In the genomic region with DNA sequence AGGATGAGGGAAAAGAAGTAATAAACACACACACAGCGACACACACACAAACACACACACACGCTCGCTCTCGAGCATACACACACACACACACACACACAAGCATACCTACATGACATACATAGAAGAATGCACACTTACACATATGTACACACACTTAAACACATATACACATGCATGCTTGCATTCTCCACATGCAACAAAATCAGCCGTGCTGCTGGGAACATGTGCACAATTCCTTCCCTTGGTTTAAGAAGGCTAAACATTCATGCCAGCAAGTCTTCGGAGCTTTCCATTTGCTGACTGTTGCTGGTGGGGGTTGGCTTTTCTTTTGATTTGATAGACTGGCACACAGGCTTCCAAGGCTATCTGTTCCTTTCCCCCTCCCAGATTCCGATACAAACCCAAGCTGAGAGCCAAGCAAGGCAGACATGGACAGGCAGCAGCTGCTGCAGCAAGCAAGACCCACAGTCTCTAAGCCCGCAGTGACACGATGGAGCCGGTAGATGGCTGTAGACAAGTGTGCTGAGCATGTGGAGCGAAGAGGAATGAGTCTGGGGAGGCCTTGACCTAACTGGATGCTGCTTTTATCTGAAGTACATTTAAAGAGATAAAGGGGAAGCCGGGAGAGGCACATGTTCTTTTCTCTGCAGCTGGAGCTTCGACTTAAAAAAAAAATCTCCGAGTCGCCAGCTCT, we compare ENCODE assay signal across 7 mouse cellular contexts.
A peak's percentile ranks its signal among the peaks of the same experiment; 100 is the strongest.
DNase-seq lines count a peak whose midpoint lies in the region; ATAC-seq and TF ChIP-seq lines count a peak whose summit lies in the region.

No protein-coding gene starts in this region.

- no peak for ATAC-seq in embryonic facial prominence, embryonic 11.5 days (replicated peaks; ENCODE audit: insufficient number of reproducible peaks, low FRiP score, low TSS enrichment, low read depth)

- peak; percentile 81 to 82 for DNase-seq in adrenal gland, postnatal 36 days
- DNase-seq in embryonic facial prominence, embryonic 11.5 days (ENCODE audit: low spot score), result peak; percentile 80
- DNase-seq in heart, adult 9 months (ENCODE audit: low spot score in 2 of 2), result peak; percentile 49 to 55
- peak; percentile 14 for DNase-seq in kidney, adult 9 months
- peak; percentile 62 for DNase-seq in limb, embryonic 10.5 days (ENCODE audit: low spot score)
- DNase-seq in testis, postnatal 14 days (ENCODE audit: low spot score), result peak; percentile 85

- no peak overlapping the region for H3K4me3 ChIP-seq in embryonic facial prominence, embryonic 11.5 days (ENCODE audit: low read depth, low read length)
- H3K4me3 ChIP-seq in limb, embryonic 10.5 days, result no peak overlapping the region
- H3K4me3 ChIP-seq in myocyte, result no peak overlapping the region

- H3K27ac ChIP-seq in embryonic facial prominence, embryonic 11.5 days (replicated peaks; ENCODE audit: low read depth, low read length), result no peak overlapping the region
- H3K27ac ChIP-seq in limb, embryonic 10.5 days, result no peak overlapping the region

- H3K27me3 ChIP-seq in embryonic facial prominence, embryonic 11.5 days (ENCODE audit: control insufficient read depth, insufficient read depth, low read length), result no peaks in the 10 kb centered on the region
- H3K27me3 ChIP-seq in limb, embryonic 10.5 days (ENCODE audit: low read depth, poor library complexity, severe bottlenecking), result no peaks in the 10 kb centered on the region
- H3K27me3 ChIP-seq in myocyte (ENCODE audit: control insufficient read depth, insufficient read depth, insufficient read length), result no peaks in the 10 kb centered on the region

- WGBS in embryonic facial prominence, embryonic 11.5 days, result 40% methylated on average over 15 of the region's 15 CpGs
- 49% methylated on average over 15 of the region's 15 CpGs for WGBS in limb, embryonic 10.5 days

- no peaks in the 10 kb centered on the region for H3K4me1 ChIP-seq in embryonic facial prominence, embryonic 11.5 days (ENCODE audit: control insufficient read depth, insufficient read depth, low read length)
- H3K4me1 ChIP-seq in limb, embryonic 10.5 days, result peaks cover 14% of the 10 kb centered on the region

- no peak overlapping the region for H3K9ac ChIP-seq in embryonic facial prominence, embryonic 11.5 days (replicated peaks; ENCODE audit: low read length)

- no peak overlapping the region for H3ac ChIP-seq in myocyte (ENCODE audit: control insufficient read depth, insufficient read length)

- H3K4me2 ChIP-seq in embryonic facial prominence, embryonic 11.5 days (ENCODE audit: low read depth, low read length), result no peak overlapping the region
- H3K4me2 ChIP-seq in myocyte (ENCODE audit: low read depth), result peak overlapping the region; percentile 18

- TF ChIP-seq POLR2A in myocyte (IDR thresholded peaks at IDR 0.05; ENCODE audit: insufficient read length, low read depth), result no peak

- no peaks in the 10 kb centered on the region for H3K79me2 ChIP-seq in myocyte (ENCODE audit: control insufficient read depth, insufficient read depth)

- no peaks in the 10 kb centered on the region for H3K9me3 ChIP-seq in embryonic facial prominence, embryonic 11.5 days (replicated peaks; ENCODE audit: control insufficient read depth, low read length)
- H3K9me3 ChIP-seq in limb, embryonic 10.5 days (replicated peaks), result no peaks in the 10 kb centered on the region

- H3K36me3 ChIP-seq in embryonic facial prominence, embryonic 11.5 days (replicated peaks; ENCODE audit: control insufficient read depth, insufficient read depth, low read depth, low read length), result no peaks in the 10 kb centered on the region
- H3K36me3 ChIP-seq in limb, embryonic 10.5 days, result no peaks in the 10 kb centered on the region
- no peaks in the 10 kb centered on the region for H3K36me3 ChIP-seq in myocyte (ENCODE audit: control insufficient read depth, insufficient read depth)

TF ChIP-seq in myocyte, 11 proteins besides CTCF, POLR2A, EP300 and RAD21:
- peak in 2 of 3 experiments; percentile 51 to 54 for TF ChIP-seq MYOG (IDR thresholded peaks at IDR 0.05; ENCODE audit: control insufficient read depth in 1 of 3, insufficient read depth in 1 of 3, insufficient read length in 2 of 3, low read depth in 2 of 3)
- no peak for TF ChIP-seq TCF3 (IDR thresholded peaks at IDR 0.05; ENCODE audit: insufficient read length, low read depth)
- TF ChIP-seq POLR2AphosphoS2 (IDR thresholded peaks at IDR 0.05; ENCODE audit: insufficient read length, low read depth), result no peak
- no peak for TF ChIP-seq REST (IDR thresholded peaks at IDR 0.05; ENCODE audit: insufficient read depth, insufficient read length)
- TF ChIP-seq MYOD1 (IDR thresholded peaks at IDR 0.05; ENCODE audit: control insufficient read depth in 1 of 3, insufficient read length in 2 of 3, low read depth in 2 of 3), result peak in 2 of 3 experiments; percentile 60 to 66
- TF ChIP-seq SRF (IDR thresholded peaks at IDR 0.05; ENCODE audit: control insufficient read depth, insufficient read length, low read depth), result no peak
- no peak for TF ChIP-seq TCF12 (IDR thresholded peaks at IDR 0.05; ENCODE audit: insufficient read depth, poor library complexity, severe bottlenecking)
- TF ChIP-seq E2F4 (IDR thresholded peaks at IDR 0.05; ENCODE audit: insufficient read depth), result no peak

Comparison
In these comparisons a context has a peak if more than half of its experiments do, and no peak if none do; other contexts are left out.
1. DNase-seq: peak in every context shown above with its lines; median percentile 85 in testis, postnatal 14 days; 82 in adrenal gland, postnatal 36 days; 80 in embryonic facial prominence, embryonic 11.5 days; 62 in limb, embryonic 10.5 days; 52 in heart, adult 9 months; 14 in kidney, adult 9 months.